Mouse (Mus musculus) midbrain, embryonic 16.5 days (tissue): ENCODE measurements around the gene Fgd4. TPM values are rescaled to one million over a fixed set of nuclear protein-coding genes. Genes with fewer than 3 reads are reported as not detected.

ENCODE experiments used
- ATAC-seq: fragments of 200-750 bp; cut with Nextera tagmentation; 2 replicates; pipeline ENCODE4 v1.8.0; 2017; ENCODE audit warnings: moderate TSS enrichment
- H3K27ac ChIP-seq: fragments of 300-500 bp; sonication (generic); 2 replicates; pipeline ENCODE4 v1.5.1; 2014; ENCODE audit warnings: mild to moderate bottlenecking, low read length, mixed read lengths
- H3K27me3 ChIP-seq: fragments of 300-500 bp; sonication (generic); 2 replicates; pipeline ENCODE4 v1.6.1; 2014; ENCODE audit warnings: low read depth, low read length, mixed read lengths; ENCODE audit not compliant: control insufficient read depth, insufficient read depth
- H3K36me3 ChIP-seq: fragments of 300-500 bp; sonication (generic); 2 replicates; pipeline ENCODE4 v1.6.1; 2014; ENCODE audit warnings: mild to moderate bottlenecking, low read length, moderate library complexity, mixed read lengths; ENCODE audit not compliant: control insufficient read depth, insufficient read depth
- H3K4me1 ChIP-seq: fragments of 300-500 bp; sonication (generic); 2 replicates; pipeline ENCODE4 v1.6.1; 2014; ENCODE audit warnings: mild to moderate bottlenecking, low read length, mixed read lengths; ENCODE audit not compliant: control insufficient read depth, insufficient read depth
- H3K4me2 ChIP-seq: fragments of 300-500 bp; sonication (generic); 2 replicates; pipeline ENCODE4 v1.6.1; 2014; ENCODE audit warnings: mild to moderate bottlenecking, low read length, mixed read lengths
- H3K4me3 ChIP-seq: fragments of 300-500 bp; sonication (generic); 2 replicates; pipeline ENCODE4 v1.5.1; 2014; ENCODE audit warnings: low read depth, mild to moderate bottlenecking, low read length, moderate library complexity, mixed read lengths
- H3K9ac ChIP-seq: fragments of 300-500 bp; sonication (generic); 2 replicates; pipeline ENCODE4 v1.6.1; 2014; ENCODE audit warnings: low read depth, low read length, mixed read lengths
- H3K9me3 ChIP-seq: fragments of 300-500 bp; sonication (generic); replicated peaks from 2 replicates; pipeline ENCODE4 v1.6.1; 2014; ENCODE audit warnings: mild to moderate bottlenecking, low read length, mixed read lengths; ENCODE audit not compliant: control insufficient read depth, poor library complexity, severe bottlenecking
- WGBS: fragments of 180-500 bp; shearing (Covaris S2); extraction: QIAGEN DNeasy Blood & Tissue Kit; methylation state at CpG from one replicate; pipeline ENCODE4 v1.1.7; 2014; 5-methylcytosine and 5-hydroxymethylcytosine counted together
- polyA plus RNA-seq: library from polyadenylated mRNA; unstranded; fragments of >200 nt; fragmentation: Nextera tagmentation; extraction: Ambion mirVana; gene quantifications from 2 replicates; pipeline ENCODE4 v1.2.1, GENCODE M21; 2015

Fgd4 gene
- polyA plus RNA-seq, result 17.0 and 22.3 TPM in 2 replicates

DNA sequence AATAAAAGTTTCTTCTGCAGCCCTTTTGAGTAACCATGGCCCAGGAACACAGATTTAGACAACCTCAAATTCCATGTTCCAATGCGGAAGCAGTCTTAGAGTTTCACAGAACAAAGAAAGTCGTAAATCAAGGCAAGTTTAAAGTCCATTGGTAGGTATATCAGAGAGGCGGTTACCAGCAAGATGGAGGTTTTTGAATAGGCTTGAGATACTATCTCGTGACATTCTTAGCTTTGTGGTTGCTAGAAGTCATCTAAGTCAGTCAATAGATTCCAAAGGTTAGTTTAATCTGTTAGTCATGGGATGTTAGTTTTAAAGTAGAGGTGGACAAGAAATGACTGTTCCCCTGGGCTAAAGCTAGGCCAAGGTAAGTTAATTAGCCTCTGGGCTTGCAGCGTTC is at the start of gene Fgd4:
Gene Fgd4, minus strand, starts transcription at position 89 of the 400 bp plus-strand sequence.
- Histone ChIP-seq H3K9ac (peak within 1 kb of the TSS; percentile 94), H3K36me3 (no peaks in the 10 kb centered on the region), H3K9me3 (no peaks in the 10 kb centered on the region), H3K4me3 (peak within 1 kb of the TSS; percentile 89), H3K4me2 (peak within 1 kb of the TSS; percentile 95), H3K27me3 (no peaks in the 10 kb centered on the region), H3K4me1 (peaks cover 12% of the 10 kb centered on the region), H3K27ac (no peak within 1 kb of the TSS)
- WGBS, result 50% methylated on average over 5 of the region's 5 CpGs
- no peak for ATAC-seq

DNA sequence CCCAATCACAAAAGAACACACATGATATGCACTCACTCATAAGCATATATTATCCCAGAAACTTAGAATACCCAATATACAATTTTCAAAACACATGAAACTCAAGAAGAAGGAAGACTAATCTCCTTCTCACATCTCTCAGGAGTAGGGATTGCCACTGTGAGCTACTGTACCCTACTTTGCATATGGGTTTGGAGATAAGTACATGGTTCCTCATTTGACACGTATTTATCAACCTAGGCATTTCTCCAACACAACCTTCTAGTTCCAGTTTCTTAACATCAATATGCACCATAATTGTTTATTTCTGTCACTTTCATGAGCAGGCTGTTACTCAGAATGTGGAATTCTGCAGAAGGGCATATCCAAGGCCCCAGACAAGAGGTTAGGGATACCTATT is 44.8 kb upstream of the Fgd4 start:
- no peak for ATAC-seq
- no peak overlapping the region for H3K4me3 ChIP-seq
- H3K4me1 ChIP-seq, result no peaks in the 10 kb centered on the region

DNA sequence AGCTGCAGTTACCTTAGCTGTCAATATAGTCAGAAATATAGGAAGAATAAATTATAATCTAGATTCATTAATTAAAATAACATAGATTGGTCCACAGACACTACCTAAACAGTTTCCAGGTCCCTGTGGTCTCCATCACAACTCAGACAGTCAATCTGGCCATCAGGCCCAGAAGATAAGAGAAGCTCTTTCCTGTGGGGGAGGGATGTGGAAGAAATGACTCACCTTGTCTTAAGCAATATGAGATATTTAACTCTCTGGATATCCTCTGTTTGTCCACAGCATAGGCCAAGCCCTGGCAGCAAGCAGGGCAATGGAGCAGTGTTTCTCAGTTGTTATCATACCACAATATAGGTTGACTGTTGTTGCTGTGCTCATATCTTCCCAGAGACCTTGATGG is 33.4 kb upstream of the Fgd4 start:
- Histone ChIP-seq H3K27me3 (no peaks in the 10 kb centered on the region), H3K27ac (no peak overlapping the region), H3K9me3 (0 out of 2 replicates have a peak, but pooled peaks cover 4% of the 10 kb centered on the region), H3K9ac (no peak overlapping the region), H3K4me2 (no peak overlapping the region), H3K4me1 (no peaks in the 10 kb centered on the region), H3K4me3 (no peak overlapping the region), H3K36me3 (no peaks in the 10 kb centered on the region)
- no peak for ATAC-seq

More for the DNA sequence above, 44.8 kb upstream of the Fgd4 start:
- Histone ChIP-seq H3K9ac (no peak overlapping the region), H3K27ac (no peak overlapping the region), H3K36me3 (no peaks in the 10 kb centered on the region), H3K9me3 (no peaks in the 10 kb centered on the region), H3K27me3 (no peaks in the 10 kb centered on the region), H3K4me2 (no peak overlapping the region)
- 85% methylated on average over 1 of the region's 1 CpGs for WGBS

DNA sequence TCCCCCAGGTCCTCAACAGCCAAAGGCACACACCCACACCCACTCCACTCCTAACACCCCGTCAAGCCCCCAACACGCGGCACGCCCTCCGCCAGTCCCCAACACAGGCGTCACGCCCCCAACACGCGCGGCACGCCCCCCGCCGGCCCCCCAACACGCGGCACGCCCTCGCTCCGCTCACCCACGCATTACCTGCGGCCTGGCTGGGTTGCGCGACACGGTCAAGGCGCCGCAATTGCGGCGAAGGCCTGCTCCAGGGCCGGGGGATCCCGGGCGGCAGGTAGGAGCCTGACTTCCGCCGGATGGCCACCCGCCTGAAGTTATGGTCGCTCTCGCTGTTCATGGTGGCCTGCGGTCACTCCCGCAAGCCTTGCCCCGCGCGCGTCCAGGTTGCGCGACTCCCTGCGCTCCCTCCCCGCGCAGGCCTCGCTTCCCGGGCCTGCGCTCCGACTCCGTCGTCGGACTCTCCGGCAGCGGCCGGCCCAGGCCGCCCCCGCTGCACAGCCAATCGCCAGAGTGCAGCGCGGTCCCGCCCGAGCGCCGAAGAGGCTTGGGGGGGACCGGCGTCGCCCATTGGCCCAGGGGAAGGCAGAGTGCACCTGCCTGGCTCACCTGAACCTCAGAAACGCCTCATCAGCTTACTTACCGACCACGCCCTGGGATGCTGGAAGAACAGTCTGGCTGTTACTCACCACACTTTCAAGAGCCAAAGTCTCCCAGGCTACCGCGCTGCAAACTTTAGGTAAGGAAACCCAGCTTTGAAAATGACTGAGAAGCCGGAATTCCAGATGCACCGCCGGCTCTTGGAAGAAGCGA is 555 bp downstream of the Fgd4 start:
- peaks cover 12% of the 10 kb centered on the region for H3K4me1 ChIP-seq
- H3K36me3 ChIP-seq, result no peaks in the 10 kb centered on the region
- no peaks in the 10 kb centered on the region for H3K9me3 ChIP-seq
- H3K27ac ChIP-seq, result no peak overlapping the region
- peak overlapping the region; percentile 94 for H3K9ac ChIP-seq
- H3K27me3 ChIP-seq, result no peaks in the 10 kb centered on the region
- peak overlapping the region; percentile 95 for H3K4me2 ChIP-seq
- under 1% methylated on average over 66 of the region's 77 CpGs for WGBS
- ATAC-seq, result peak; percentile 96
- H3K4me3 ChIP-seq, result peak overlapping the region; percentile 89

DNA sequence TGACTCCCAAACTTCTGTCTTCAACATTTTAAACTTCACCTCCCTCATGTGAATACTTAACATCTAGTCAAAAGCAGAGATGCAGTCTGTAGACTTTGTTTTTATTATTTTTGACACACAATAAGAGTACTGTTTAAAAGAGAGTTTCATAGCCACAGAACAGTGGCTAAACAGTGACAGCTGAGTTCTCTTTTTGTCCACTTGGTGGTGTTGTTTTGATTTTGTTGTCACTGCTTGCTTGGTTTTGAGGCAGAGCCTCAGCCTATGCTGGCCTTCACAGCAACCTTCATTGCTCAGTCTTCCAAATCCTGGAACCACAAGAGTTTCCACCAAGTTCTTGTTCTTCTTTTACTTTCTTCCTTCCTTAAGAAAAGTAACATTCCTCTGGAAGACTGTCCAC is 3.8 kb downstream of the Fgd4 start:
- H3K9me3 ChIP-seq, result no peaks in the 10 kb centered on the region
- no peaks in the 10 kb centered on the region for H3K27me3 ChIP-seq
- no peaks in the 10 kb centered on the region for H3K36me3 ChIP-seq
- no peak overlapping the region for H3K4me3 ChIP-seq
- no peak overlapping the region for H3K4me2 ChIP-seq
- H3K9ac ChIP-seq, result no peak overlapping the region
- H3K27ac ChIP-seq, result no peak overlapping the region
- peaks cover 12% of the 10 kb centered on the region for H3K4me1 ChIP-seq
- no peak for ATAC-seq

DNA sequence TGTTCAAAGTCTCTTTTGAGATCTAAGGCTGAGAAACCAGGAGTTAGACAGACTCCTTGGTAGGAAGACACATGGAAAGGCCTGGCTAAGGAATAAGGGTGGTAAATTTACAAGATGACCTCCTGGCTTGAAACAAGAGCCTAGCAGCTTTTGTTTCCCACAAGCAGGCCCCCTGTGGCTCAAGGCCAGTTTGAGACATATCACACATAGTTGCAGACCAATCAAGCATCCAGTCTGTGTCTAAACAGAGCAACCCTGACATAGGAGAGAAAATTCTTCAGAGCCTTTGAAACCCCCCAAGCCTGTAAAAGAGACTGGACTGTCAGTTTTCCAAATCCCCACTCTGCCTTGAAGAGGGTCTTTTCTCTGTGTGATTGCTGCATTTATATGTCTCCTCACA is 7.7 kb downstream of the Fgd4 start:
- H3K9ac ChIP-seq, result no peak overlapping the region
- H3K27me3 ChIP-seq, result no peaks in the 10 kb centered on the region
- no peak overlapping the region for H3K4me3 ChIP-seq
- no peak for ATAC-seq
- no peaks in the 10 kb centered on the region for H3K36me3 ChIP-seq
- no peaks in the 10 kb centered on the region for H3K9me3 ChIP-seq
- H3K27ac ChIP-seq, result no peak overlapping the region
- H3K4me2 ChIP-seq, result no peak overlapping the region
- no peaks in the 10 kb centered on the region for H3K4me1 ChIP-seq

DNA sequence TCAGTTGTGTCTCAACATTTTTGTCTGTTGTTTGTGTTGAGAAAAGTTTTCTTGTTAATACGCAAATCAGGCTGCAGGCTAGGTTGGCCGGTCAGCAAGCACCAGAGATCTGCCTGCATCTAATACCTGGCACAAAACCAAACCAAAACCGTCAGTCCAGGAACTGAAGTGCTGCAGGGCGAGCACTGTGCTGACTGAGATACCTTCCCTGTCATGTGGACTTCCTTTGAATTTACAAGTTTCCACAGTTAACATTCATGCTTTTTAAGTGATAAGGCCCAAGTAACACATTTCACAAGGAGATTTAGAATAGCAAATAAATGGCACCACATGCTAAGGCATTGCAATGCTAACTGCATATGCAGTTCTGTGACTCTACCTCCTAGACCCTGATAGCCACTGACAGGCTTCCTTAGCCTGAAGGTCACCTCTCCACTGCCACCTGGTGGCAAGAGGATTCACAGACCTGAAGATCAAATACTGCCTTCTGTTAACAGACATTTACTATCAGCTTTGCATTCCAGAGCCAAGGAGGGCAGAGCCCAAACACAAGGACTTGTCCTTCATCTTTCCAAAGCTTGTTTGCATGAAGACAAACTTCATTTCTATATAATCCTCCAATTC is 15.8 kb downstream of the Fgd4 start:
- H3K4me2 ChIP-seq, result no peak overlapping the region
- no peak overlapping the region for H3K9ac ChIP-seq

DNA sequence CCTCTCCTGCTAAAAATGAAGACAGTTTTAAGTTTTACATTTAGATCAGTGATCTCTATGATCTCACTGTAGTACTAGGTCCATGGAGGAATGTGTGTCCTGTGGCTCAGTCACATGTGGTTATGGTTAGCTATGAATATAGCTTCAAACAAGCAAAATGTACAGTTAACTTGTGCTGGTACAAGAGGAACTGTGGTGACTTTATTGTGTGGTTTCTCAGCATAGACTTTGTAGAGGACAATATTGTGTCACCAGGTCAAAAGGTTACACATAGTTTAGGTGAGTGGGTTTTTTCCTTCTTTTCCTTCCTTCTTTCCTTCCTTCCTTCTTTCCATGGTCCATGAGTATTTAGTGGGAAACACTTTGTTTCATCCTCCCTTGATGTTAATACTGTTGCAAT is 23.8 kb downstream of the Fgd4 start:
- Histone ChIP-seq H3K27me3 (no peaks in the 10 kb centered on the region), H3K9ac (no peak overlapping the region), H3K4me1 (no peaks in the 10 kb centered on the region), H3K4me2 (no peak overlapping the region), H3K9me3 (no peaks in the 10 kb centered on the region), H3K4me3 (no peak overlapping the region), H3K36me3 (no peaks in the 10 kb centered on the region), H3K27ac (no peak overlapping the region)
- no peak for ATAC-seq

More for the DNA sequence above, 15.8 kb downstream of the Fgd4 start:
- Histone ChIP-seq H3K36me3 (no peaks in the 10 kb centered on the region), H3K27me3 (no peaks in the 10 kb centered on the region), H3K27ac (no peak overlapping the region), H3K9me3 (no peaks in the 10 kb centered on the region), H3K4me3 (no peak overlapping the region), H3K4me1 (no peaks in the 10 kb centered on the region)
- 79% methylated on average over 4 of the region's 4 CpGs for WGBS
- ATAC-seq, result peak; percentile 93

DNA sequence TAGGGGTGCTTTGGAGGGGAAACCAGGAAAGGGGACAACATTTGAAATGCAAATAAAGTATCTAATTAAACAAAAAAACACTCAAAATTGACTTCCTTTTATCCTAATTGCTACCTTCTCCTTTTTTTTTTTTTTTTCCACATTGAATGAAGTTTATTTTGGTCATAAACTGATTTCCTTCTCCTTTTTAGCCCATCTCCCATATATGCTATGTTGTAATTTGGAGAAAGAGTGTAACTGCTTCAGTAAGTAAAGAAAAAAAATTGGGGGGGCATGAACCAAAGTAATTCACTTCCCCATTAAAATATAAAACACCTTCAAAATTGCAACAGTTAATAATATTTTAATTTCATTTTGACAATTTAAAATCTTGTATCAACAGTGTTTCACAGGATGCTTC is 25.8 kb downstream of the Fgd4 start:
- Histone ChIP-seq H3K4me2 (no peak overlapping the region), H3K27ac (no peak overlapping the region), H3K4me3 (no peak overlapping the region), H3K4me1 (no peaks in the 10 kb centered on the region), H3K9ac (no peak overlapping the region), H3K27me3 (no peaks in the 10 kb centered on the region), H3K36me3 (no peaks in the 10 kb centered on the region), H3K9me3 (no peaks in the 10 kb centered on the region)
- ATAC-seq, result no peak
